Mouse (Mus musculus) olfactory bulb, adult 2 months (tissue): Measurements from ENCODE around the gene Fxr2. TPM values are rescaled to one million over a fixed set of nuclear protein-coding genes. Genes with fewer than 3 reads are reported as not detected.

Source experiments
- H3K27ac ChIP-seq: fragments of 200-500 bp; 2 replicates; pipeline ENCODE4 v1.5.1; 2012; ENCODE audit warnings: low read depth, low read length; ENCODE audit not compliant: insufficient read depth
- H3K4me1 ChIP-seq: fragments of 200-500 bp; 2 replicates; pipeline ENCODE4 v1.6.1; 2012; ENCODE audit warnings: low read length; ENCODE audit not compliant: control insufficient read depth, insufficient read depth
- H3K4me3 ChIP-seq: fragments of 200-500 bp; 2 replicates; pipeline ENCODE4 v1.5.1; 2012; ENCODE audit warnings: mild to moderate bottlenecking, low read depth, low read length, moderate library complexity; ENCODE audit not compliant: insufficient read depth
- CTCF ChIP-seq: fragments of 200-500 bp; IDR thresholded peaks from 2 replicates; pipeline ENCODE4 v1.5.1; 2012; ENCODE audit warnings: low read depth, mild to moderate bottlenecking, low read length, moderate library complexity; ENCODE audit not compliant: insufficient read depth
- POLR2A ChIP-seq: fragments of 200-500 bp; IDR thresholded peaks from 2 replicates; pipeline ENCODE4 v1.6.1; 2012; ENCODE audit warnings: mild to moderate bottlenecking, low read depth, low read length, moderate library complexity; ENCODE audit not compliant: insufficient read depth
- WGBS: fragments of 180-500 bp; shearing (Covaris S2); methylation state at CpG from one replicate; pipeline ENCODE4 v1.1.7; 2018; 5-methylcytosine and 5-hydroxymethylcytosine counted together
- polyA plus RNA-seq: library from polyadenylated mRNA; stranded (reverse); fragments of >200 nt; gene quantifications from 2 replicates; pipeline ENCODE4 v1.2.4, GENCODE M21; 2012; ENCODE audit warnings: low replicate concordance; ENCODE audit not compliant: missing spikeins, insufficient read depth, insufficient read length

Fxr2 gene
- polyA plus RNA-seq, result not detected in 2 replicates

- TF ChIP-seq POLR2A, result peak; percentile 65
- TF ChIP-seq CTCF, result peak; percentile 34; the same call in 1 of the 2 replicates
- H3K4me1 ChIP-seq, result no peaks in the 10 kb centered on the region
- peak within 1 kb of the TSS; percentile 61 for H3K4me3 ChIP-seq
- H3K27ac ChIP-seq, result peak within 1 kb of the TSS; percentile 14; the same call in 1 of the 2 replicates
- under 1% methylated on average over 51 of the region's 56 CpGs for WGBS
Measured at GRCm38 (mm10) chr11:69632284-69633089, at the start of gene Fxr2. Gene Fxr2 (plus strand): TSS chr11:69632990.

- Histone ChIP-seq H3K4me1 (no peaks in the 10 kb centered on the region), H3K27ac (no peak overlapping the region), H3K4me3 (no peak overlapping the region)
- WGBS, result 75% methylated on average over 7 of the region's 7 CpGs
- TF ChIP-seq CTCF, result no peak
- TF ChIP-seq POLR2A, result no peak
Measured at GRCm38 (mm10) chr11:69584008-69584407, 48.8 kb upstream of the Fxr2 start.

DNA sequence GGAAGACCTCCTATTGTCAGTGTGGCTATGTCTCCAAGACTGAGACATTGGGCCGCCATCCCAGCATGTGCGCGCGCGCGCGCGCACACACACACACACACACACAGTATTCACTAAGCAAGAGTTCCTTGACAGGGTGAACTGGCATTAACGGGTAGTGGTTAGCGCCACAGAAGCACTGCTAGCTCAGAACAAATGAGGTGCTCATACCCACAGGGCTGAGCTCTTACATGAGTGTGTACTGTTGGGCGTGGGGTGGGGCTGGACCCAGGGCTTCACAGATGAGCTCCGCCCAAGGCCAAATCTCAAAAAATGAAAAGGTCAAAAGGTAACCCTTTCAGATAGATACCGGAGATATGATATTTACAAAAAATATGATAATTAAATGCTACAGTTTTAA, 47.9 kb upstream of the Fxr2 start:
- no peaks in the 10 kb centered on the region for H3K4me1 ChIP-seq
- H3K27ac ChIP-seq, result no peak overlapping the region
- H3K4me3 ChIP-seq, result no peak overlapping the region
- WGBS, result 90% methylated on average over 13 of the region's 13 CpGs
- TF ChIP-seq CTCF (no peak), POLR2A (no peak)

- no peak overlapping the region for H3K4me3 ChIP-seq
- 82% methylated on average over 7 of the region's 7 CpGs for WGBS
- no peaks in the 10 kb centered on the region for H3K4me1 ChIP-seq
- H3K27ac ChIP-seq, result no peak overlapping the region
- TF ChIP-seq POLR2A (no peak), CTCF (no peak)
Measured at GRCm38 (mm10) chr11:69585718-69586325, 47.0 kb upstream of the Fxr2 start.

DNA sequence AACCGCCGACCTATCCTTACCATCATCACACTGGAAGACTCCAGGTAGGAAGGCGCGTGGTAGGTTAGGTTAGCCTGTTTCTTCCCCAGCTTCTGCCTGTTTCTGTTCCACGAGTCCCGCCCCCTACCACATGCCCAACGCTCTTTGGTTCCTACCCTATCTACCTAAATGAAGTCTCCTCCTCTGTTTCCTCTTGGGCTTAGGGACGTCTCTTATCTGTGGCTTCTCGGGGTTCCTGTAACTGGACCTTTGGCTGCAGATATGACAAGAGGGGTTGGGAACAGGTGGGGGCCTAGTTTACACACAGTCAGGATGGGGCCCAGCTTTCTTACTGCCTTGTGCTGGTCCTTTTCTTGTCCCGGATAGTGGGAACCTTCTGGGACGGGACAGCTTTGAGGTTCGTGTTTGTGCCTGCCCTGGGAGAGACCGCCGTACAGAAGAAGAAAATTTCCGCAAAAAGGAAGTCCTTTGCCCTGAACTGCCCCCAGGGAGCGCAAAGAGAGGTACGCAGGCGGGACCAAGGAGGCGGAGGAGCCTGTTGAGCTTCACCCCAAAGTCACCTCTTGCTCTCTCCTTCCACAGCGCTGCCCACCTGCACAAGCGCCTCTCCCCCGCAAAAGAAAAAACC, 43.5 kb upstream of the Fxr2 start:
- Histone ChIP-seq H3K4me1 (no peaks in the 10 kb centered on the region), H3K27ac (no peak overlapping the region), H3K4me3 (no peak overlapping the region)
- TF ChIP-seq CTCF (no peak), POLR2A (no peak)
- WGBS, result 92% methylated on average over 22 of the region's 22 CpGs

DNA sequence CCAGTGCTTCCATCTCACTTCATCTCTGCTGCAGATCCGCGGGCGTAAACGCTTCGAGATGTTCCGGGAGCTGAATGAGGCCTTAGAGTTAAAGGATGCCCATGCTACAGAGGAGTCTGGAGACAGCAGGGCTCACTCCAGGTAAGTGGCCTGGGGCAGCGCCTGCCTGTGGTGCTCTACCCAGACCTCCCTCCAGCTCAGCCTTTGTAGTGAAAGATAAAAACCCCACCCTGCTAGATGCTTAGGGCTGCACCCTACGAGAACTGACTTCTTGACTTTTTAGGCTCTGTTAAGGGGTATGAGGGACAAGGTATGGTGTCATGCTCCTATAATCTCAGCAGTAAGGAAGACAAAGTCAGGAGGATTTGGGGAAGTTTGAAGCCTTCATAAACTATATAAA, 42.2 kb upstream of the Fxr2 start:
- TF ChIP-seq CTCF, result no peak
- TF ChIP-seq POLR2A, result no peak
- H3K4me3 ChIP-seq, result no peak overlapping the region
- H3K4me1 ChIP-seq, result no peaks in the 10 kb centered on the region
- H3K27ac ChIP-seq, result no peak overlapping the region
- WGBS, result 92% methylated on average over 8 of the region's 8 CpGs

GRCm38 (mm10) chr11:69591424-69591823, 41.4 kb upstream of the Fxr2 start:
- H3K4me3 ChIP-seq, result no peak overlapping the region
- H3K27ac ChIP-seq, result no peak overlapping the region; the same call in 1 of the 2 replicates
- H3K4me1 ChIP-seq, result no peaks in the 10 kb centered on the region
- TF ChIP-seq CTCF (no peak), POLR2A (no peak)
- 90% methylated on average over 3 of the region's 3 CpGs for WGBS

GRCm38 (mm10) chr11:69591899-69592637, 40.7 kb upstream of the Fxr2 start:
- WGBS, result 25% methylated on average over 7 of the region's 7 CpGs
- 0 out of 2 replicates have a peak overlapping the region, but pooled peaks have one; percentile 24 for H3K27ac ChIP-seq
- no peak overlapping the region for H3K4me3 ChIP-seq
- H3K4me1 ChIP-seq, result no peaks in the 10 kb centered on the region
- no peak for TF ChIP-seq POLR2A
- TF ChIP-seq CTCF, result no peak
